Mouse (Mus musculus): ENCODE data around the gene Ccdc138. TPM values are rescaled to one million over a fixed set of nuclear protein-coding genes. Genes with fewer than 3 reads are reported as not detected.
"Not testable (repeated sequence)": the region's sequence is repeated elsewhere in the genome, so short reads cannot be mapped to it uniquely, and the experiment has no call there.

Gene Ccdc138
- polyA plus RNA-seq, 1 experiment from 2014 or later = 10.1 TPM

- Histone ChIP-seq H3K4me2 (no peak overlapping the region), H3K9ac (no peak overlapping the region), H3K27me3 (no peaks in the 10 kb centered on the region), H3K9me3 (no peaks in the 10 kb centered on the region; the same call in 1 of the 2 replicates), H3K27ac (no peak overlapping the region), H3K4me1 (no peaks in the 10 kb centered on the region), H3K4me3 (no peak overlapping the region), H3K36me3 (peaks cover 7% of the 10 kb centered on the region)
- WGBS = 83% methylated on average over 1 of the region's 1 CpGs
- no peak for ATAC-seq (ENCODE audit: borderline replicate concordance, extremely low read depth, low FRiP score, low TSS enrichment)
Observed at GRCm38 (mm10) chr10:58529358-58529757, 31.6 kb downstream of the Ccdc138 start.

- WGBS = 86% methylated on average over 10 of the region's 10 CpGs
- H3K27ac ChIP-seq = no peak overlapping the region
- H3K27me3 ChIP-seq = no peaks in the 10 kb centered on the region
- H3K9me3 ChIP-seq = no peaks in the 10 kb centered on the region; the same call in 1 of the 2 replicates
- no peak overlapping the region for H3K9ac ChIP-seq
- H3K36me3 ChIP-seq = peaks cover 9% of the 10 kb centered on the region
- H3K4me3 ChIP-seq = no peak overlapping the region
- no peak overlapping the region for H3K4me2 ChIP-seq
- ATAC-seq (ENCODE audit: borderline replicate concordance, extremely low read depth, low FRiP score, low TSS enrichment) = no peak
- no peaks in the 10 kb centered on the region for H3K4me1 ChIP-seq
Observed at GRCm38 (mm10) chr10:58530896-58531790, 33.4 kb downstream of the Ccdc138 start.

DNA sequence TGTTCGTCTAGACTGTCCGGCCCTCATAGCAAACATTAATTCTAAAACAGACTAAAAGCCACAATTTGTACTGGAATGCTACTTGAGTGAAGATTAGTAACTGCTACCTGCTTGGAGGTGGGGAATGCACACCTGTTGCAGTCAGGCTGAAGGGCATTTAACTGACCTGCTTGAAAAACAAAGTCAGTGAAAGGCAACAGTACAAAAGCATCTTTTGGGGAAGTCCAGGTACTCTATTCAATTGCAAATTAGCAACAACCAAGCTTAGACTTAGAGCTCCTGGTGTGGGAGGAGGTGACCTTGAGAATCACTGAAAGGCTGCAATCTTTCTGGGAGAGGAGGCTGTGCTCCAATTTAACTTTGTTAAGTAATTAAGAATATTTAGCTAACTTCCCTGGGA, 34.4 kb downstream of the Ccdc138 start:
- WGBS = 92% methylated on average over 2 of the region's 2 CpGs
- Histone ChIP-seq H3K36me3 (peaks cover 9% of the 10 kb centered on the region), H3K4me1 (no peaks in the 10 kb centered on the region), H3K4me3 (no peak overlapping the region), H3K9ac (no peak overlapping the region), H3K27me3 (no peaks in the 10 kb centered on the region), H3K9me3 (no peaks in the 10 kb centered on the region; the same call in 1 of the 2 replicates), H3K4me2 (no peak overlapping the region), H3K27ac (no peak overlapping the region)
- no peak for ATAC-seq (ENCODE audit: borderline replicate concordance, extremely low read depth, low FRiP score, low TSS enrichment)

DNA sequence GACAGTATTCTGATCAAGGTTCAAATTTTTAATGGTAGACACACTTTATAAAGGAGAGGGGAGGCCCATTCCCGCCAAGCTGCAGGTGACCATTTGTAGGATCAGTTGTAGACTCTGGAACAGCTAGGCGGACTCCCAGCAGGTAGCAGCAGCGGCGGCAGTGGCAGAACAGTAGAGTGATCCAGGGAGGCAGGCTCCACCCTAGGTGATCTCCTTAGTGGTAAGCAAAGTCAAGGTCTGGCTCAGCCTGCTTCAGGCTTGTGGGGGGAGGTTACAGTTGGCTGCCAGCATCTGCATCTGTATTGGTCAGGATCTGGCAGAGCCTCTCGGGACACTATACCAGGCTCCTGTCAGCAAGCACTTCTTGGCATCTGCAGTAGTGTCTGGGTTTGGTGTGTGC, 38.5 kb downstream of the Ccdc138 start:
- not testable (repeated sequence) for H3K4me1 ChIP-seq; H3K27me3 ChIP-seq; H3K9me3 ChIP-seq; H3K4me2 ChIP-seq; H3K9ac ChIP-seq; H3K27ac ChIP-seq; H3K4me3 ChIP-seq; ATAC-seq (ENCODE audit: borderline replicate concordance, extremely low read depth, low FRiP score, low TSS enrichment)
- H3K36me3 ChIP-seq = peaks cover 12% of the 10 kb centered on the region
- 85% methylated on average over 5 of the region's 5 CpGs for WGBS

GRCm38 (mm10) chr10:58540613-58541012, 42.9 kb downstream of the Ccdc138 start:
- Histone ChIP-seq H3K4me3 (no peak overlapping the region), H3K27me3 (no peaks in the 10 kb centered on the region), H3K4me1 (no peaks in the 10 kb centered on the region), H3K9me3 (no peaks in the 10 kb centered on the region), H3K9ac (no peak overlapping the region), H3K36me3 (peaks cover 7% of the 10 kb centered on the region; the same call in 1 of the 2 replicates), H3K27ac (no peak overlapping the region), H3K4me2 (no peak overlapping the region)
- WGBS = 74% methylated on average over 13 of the region's 13 CpGs
- ATAC-seq (ENCODE audit: borderline replicate concordance, extremely low read depth, low FRiP score, low TSS enrichment) = no peak

- H3K9ac ChIP-seq = no peak overlapping the region
- no peak for ATAC-seq (ENCODE audit: borderline replicate concordance, extremely low read depth, low FRiP score, low TSS enrichment)
Observed at GRCm38 (mm10) chr10:58548739-58549138, 51.0 kb downstream of the Ccdc138 start.

GRCm38 (mm10) chr10:58554693-58555387, 57.1 kb downstream of the Ccdc138 start:
- Histone ChIP-seq H3K27ac (no peak overlapping the region), H3K9ac (no peak overlapping the region), H3K4me3 (no peak overlapping the region), H3K4me2 (no peak overlapping the region), H3K27me3 (no peaks in the 10 kb centered on the region), H3K36me3 (no peaks in the 10 kb centered on the region), H3K9me3 (no peaks in the 10 kb centered on the region), H3K4me1 (no peaks in the 10 kb centered on the region)
- WGBS = 84% methylated on average over 8 of the region's 8 CpGs
- no peak for ATAC-seq (ENCODE audit: borderline replicate concordance, extremely low read depth, low FRiP score, low TSS enrichment)

More at GRCm38 (mm10) chr10:58548739-58549138, 51.0 kb downstream of the Ccdc138 start:
- H3K27ac ChIP-seq = no peak overlapping the region
- H3K4me1 ChIP-seq = no peaks in the 10 kb centered on the region
- no peak overlapping the region for H3K4me2 ChIP-seq
- no peaks in the 10 kb centered on the region for H3K36me3 ChIP-seq
- no peak overlapping the region for H3K4me3 ChIP-seq
- no peaks in the 10 kb centered on the region for H3K9me3 ChIP-seq
- H3K27me3 ChIP-seq = no peaks in the 10 kb centered on the region

GRCm38 (mm10) chr10:58559098-58559497, 61.4 kb downstream of the Ccdc138 start:
- 28% methylated on average over 7 of the region's 7 CpGs for WGBS
- Histone ChIP-seq H3K27ac (no peak overlapping the region), H3K36me3 (no peaks in the 10 kb centered on the region), H3K27me3 (no peaks in the 10 kb centered on the region), H3K9me3 (no peaks in the 10 kb centered on the region), H3K4me3 (no peak overlapping the region), H3K4me1 (no peaks in the 10 kb centered on the region), H3K4me2 (no peak overlapping the region), H3K9ac (no peak overlapping the region)
- ATAC-seq (ENCODE audit: borderline replicate concordance, extremely low read depth, low FRiP score, low TSS enrichment) = no peak

GRCm38 (mm10) chr10:58559901-58560300, 62.2 kb downstream of the Ccdc138 start:
- no peak for ATAC-seq (ENCODE audit: borderline replicate concordance, extremely low read depth, low FRiP score, low TSS enrichment)
- Histone ChIP-seq H3K36me3 (no peaks in the 10 kb centered on the region), H3K4me3 (no peak overlapping the region), H3K9me3 (no peaks in the 10 kb centered on the region), H3K27me3 (no peaks in the 10 kb centered on the region), H3K4me2 (no peak overlapping the region), H3K9ac (no peak overlapping the region), H3K4me1 (no peaks in the 10 kb centered on the region), H3K27ac (no peak overlapping the region)
- WGBS = 18% methylated on average over 3 of the region's 3 CpGs

GRCm38 (mm10) chr10:58560521-58560920, 62.8 kb downstream of the Ccdc138 start:
- 75% methylated on average over 6 of the region's 6 CpGs for WGBS
- Histone ChIP-seq H3K9me3 (no peaks in the 10 kb centered on the region), H3K4me3 (no peak overlapping the region), H3K4me1 (no peaks in the 10 kb centered on the region), H3K9ac (no peak overlapping the region), H3K27me3 (no peaks in the 10 kb centered on the region), H3K4me2 (no peak overlapping the region), H3K27ac (no peak overlapping the region), H3K36me3 (no peaks in the 10 kb centered on the region)
- no peak for ATAC-seq (ENCODE audit: borderline replicate concordance, extremely low read depth, low FRiP score, low TSS enrichment)

DNA sequence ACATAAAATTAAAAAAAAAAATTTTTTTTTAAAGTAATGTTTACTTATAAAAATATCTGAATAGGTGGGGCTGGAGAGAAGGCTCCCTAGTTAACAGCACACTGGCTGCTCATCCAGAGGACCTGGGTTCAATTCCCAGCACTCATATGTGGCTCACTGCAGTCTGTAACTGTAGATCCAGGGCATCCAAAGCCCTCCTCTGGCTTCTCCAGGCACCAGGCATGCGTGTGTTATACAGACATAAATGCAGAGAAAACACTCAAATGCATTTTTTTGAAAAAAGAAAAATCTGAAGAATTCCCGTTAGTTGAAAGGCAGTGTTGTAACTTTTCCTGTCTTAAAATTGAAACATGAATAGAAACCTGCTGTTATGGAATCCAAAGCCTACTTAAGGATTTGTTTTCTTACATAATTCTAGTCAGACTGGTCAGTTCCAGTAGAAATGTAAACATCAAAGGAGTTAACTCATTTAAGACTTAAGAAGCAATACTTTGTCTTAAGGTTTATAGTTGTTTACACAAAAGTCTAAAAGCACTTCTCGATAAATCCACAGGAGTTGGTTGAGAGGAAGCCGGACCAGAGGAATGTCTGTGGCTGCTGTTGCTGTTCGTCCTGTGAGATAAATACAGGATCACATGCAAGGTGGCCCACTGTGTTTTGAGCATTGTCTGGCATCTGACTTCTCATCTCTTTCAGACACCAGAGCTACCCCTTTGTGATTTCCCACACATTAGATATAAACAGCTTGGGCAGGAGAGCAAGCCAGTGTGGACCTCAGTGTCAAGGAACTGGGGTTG, 87.9 kb downstream of the Ccdc138 start:
- Histone ChIP-seq H3K9ac (no peak overlapping the region), H3K27ac (peak overlapping the region; percentile 83), H3K36me3 (no peaks in the 10 kb centered on the region), H3K27me3 (no peaks in the 10 kb centered on the region), H3K9me3 (no peaks in the 10 kb centered on the region), H3K4me2 (no peak overlapping the region), H3K4me1 (peaks cover 5% of the 10 kb centered on the region; the same call in 1 of the 2 replicates), H3K4me3 (no peak overlapping the region)
- 27% methylated on average over 5 of the region's 5 CpGs for WGBS
- peak; percentile 70; the same call in 1 of the 2 replicates for ATAC-seq (ENCODE audit: borderline replicate concordance, extremely low read depth, low FRiP score, low TSS enrichment)

Data from lung, embryonic 15.5 days (tissue).